Mouse (Mus musculus) liver, embryonic 16.5 days (tissue): Measurements from ENCODE around the gene Pla2g6. TPM values are rescaled to one million over a fixed set of nuclear protein-coding genes. Genes with fewer than 3 reads are reported as not detected.

Experiments
- ATAC-seq: fragments of 200-750 bp; cut with Nextera tagmentation; 2 replicates; pipeline ENCODE4 v1.8.0; 2017; ENCODE audit warnings: low read depth, mild to moderate bottlenecking, moderate number of reproducible peaks, moderate library complexity
- H3K27ac ChIP-seq: fragments of 300-500 bp; sonication (generic); 2 replicates; pipeline ENCODE4 v1.5.1; 2014; ENCODE audit warnings: mild to moderate bottlenecking, low read length
- H3K27me3 ChIP-seq: fragments of 300-500 bp; sonication (generic); 2 replicates; pipeline ENCODE4 v1.6.1; 2014; ENCODE audit warnings: low read depth, low read length, mixed read lengths; ENCODE audit not compliant: control insufficient read depth, insufficient read depth
- H3K36me3 ChIP-seq: fragments of 300-500 bp; sonication (generic); 2 replicates; pipeline ENCODE4 v1.6.1; 2014; ENCODE audit warnings: mild to moderate bottlenecking; ENCODE audit not compliant: control insufficient read depth, insufficient read depth
- H3K4me1 ChIP-seq: fragments of 300-500 bp; sonication (generic); 2 replicates; pipeline ENCODE4 v1.6.1; 2014; ENCODE audit warnings: low read depth, low read length, mixed read lengths; ENCODE audit not compliant: control insufficient read depth
- H3K4me2 ChIP-seq: fragments of 300-500 bp; sonication (generic); 2 replicates; pipeline ENCODE4 v1.6.1; 2014; ENCODE audit warnings: low read depth, low read length, mixed read lengths
- H3K4me3 ChIP-seq: fragments of 300-500 bp; sonication (generic); 2 replicates; pipeline ENCODE4 v1.5.1; 2014; ENCODE audit warnings: low read depth, mild to moderate bottlenecking, low read length
- H3K9ac ChIP-seq: fragments of 300-500 bp; sonication (generic); 2 replicates; pipeline ENCODE4 v1.6.1; 2014; ENCODE audit warnings: low read depth, low read length
- H3K9me3 ChIP-seq: fragments of 300-500 bp; sonication (generic); replicated peaks from 2 replicates; pipeline ENCODE4 v1.6.1; 2016; ENCODE audit warnings: low read length; ENCODE audit not compliant: control insufficient read depth
- WGBS: fragments of 180-500 bp; shearing (Covaris S2); extraction: QIAGEN DNeasy Blood & Tissue Kit; methylation state at CpG from one replicate; pipeline ENCODE4 v1.1.7; 2014; ENCODE audit not compliant: insufficient replicate concordance; 5-methylcytosine and 5-hydroxymethylcytosine counted together
- polyA plus RNA-seq: library from polyadenylated mRNA; unstranded; fragments of >200 nt; fragmentation: Nextera tagmentation; extraction: Ambion mirVana; gene quantifications from 2 replicates; pipeline ENCODE4 v1.2.1, GENCODE M21; 2015

The Pla2g6 gene
- polyA plus RNA-seq, result 16.7 and 19.5 TPM in 2 replicates

DNA sequence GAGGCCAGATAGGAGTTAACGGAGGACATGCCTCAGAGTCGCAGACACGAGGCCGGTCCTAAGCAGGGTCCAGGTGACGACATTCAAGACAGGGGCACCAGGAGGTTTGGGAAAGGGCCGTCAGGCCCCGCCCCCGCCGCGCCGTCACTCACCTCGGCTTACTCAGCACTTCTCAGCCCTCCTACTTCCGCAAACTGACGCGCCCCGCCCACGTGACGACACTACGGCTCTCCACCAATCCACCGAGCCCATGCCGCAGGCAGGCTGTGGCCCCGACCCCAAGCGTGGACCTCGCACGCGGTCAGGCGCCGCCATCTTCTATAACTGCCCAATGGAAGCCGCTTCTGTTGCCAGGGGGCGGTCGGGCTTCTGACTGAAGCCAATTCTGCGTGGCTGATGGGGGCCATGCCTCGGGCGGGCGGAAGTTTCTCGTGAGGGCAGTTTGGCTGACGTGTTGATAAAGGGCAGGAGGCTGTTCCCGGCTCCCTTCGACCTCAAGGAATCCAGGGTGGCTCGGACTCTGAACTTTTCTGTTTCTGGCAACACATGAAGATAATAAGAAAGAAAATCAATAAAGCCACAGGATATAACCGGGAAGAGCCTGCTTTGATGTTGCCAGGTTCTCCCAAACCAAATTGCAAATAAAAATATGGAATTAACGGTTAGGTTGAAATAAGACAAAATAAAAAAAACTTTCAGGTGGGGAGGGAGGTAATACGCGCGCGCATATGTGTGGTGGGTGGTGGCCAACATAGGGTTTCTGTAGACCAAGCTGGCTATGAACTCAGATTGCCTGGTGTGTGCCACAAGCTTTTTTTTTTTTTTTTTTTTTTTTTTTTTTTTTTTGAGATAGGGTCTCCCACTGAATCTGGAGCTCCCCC, at the start of gene Pla2g6:
Gene Pla2g6 (minus strand): TSS at position 333 of the 881 bp plus-strand sequence.
- peak within 1 kb of the TSS; percentile 86 for H3K9ac ChIP-seq
- H3K36me3 ChIP-seq, result no peaks in the 10 kb centered on the region
- no peaks in the 10 kb centered on the region for H3K9me3 ChIP-seq
- peaks cover 44% of the 10 kb centered on the region for H3K4me1 ChIP-seq
- no peaks in the 10 kb centered on the region for H3K27me3 ChIP-seq
- H3K4me2 ChIP-seq, result peak within 1 kb of the TSS; percentile 93
- peak; percentile 96 for ATAC-seq
- H3K27ac ChIP-seq, result peak within 1 kb of the TSS; percentile 92
- peak within 1 kb of the TSS; percentile 79 for H3K4me3 ChIP-seq
- 1% methylated on average over 46 of the region's 46 CpGs for WGBS

DNA sequence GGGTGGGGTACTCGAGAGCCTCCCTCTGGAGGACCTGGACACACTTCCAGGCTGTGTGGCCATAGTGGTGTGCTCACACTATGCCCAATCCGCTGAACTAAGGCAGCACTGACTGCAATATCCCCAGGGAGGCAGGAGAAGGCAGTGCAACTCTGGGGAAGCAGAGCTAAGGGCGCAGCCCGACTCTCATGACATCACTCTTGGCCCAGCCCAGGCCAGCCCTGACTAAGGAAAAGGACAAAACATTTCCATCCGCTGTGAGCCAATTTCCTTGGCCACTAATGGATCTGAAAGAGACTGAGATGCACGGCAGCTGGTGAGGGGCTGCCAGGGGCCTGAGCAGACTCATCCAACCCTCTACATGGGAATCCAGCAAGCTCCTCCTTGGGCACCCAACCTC, 49.5 kb upstream of the Pla2g6 start:
- no peak overlapping the region for H3K27ac ChIP-seq
- no peaks in the 10 kb centered on the region for H3K36me3 ChIP-seq
- H3K4me3 ChIP-seq, result no peak overlapping the region
- no peak for ATAC-seq
- no peaks in the 10 kb centered on the region for H3K9me3 ChIP-seq
- 0 out of 2 replicates have a peak, but pooled peaks cover 3% of the 10 kb centered on the region for H3K4me1 ChIP-seq
- WGBS, result 64% methylated on average over 6 of the region's 6 CpGs
- H3K27me3 ChIP-seq, result no peaks in the 10 kb centered on the region
- H3K9ac ChIP-seq, result no peak overlapping the region
- no peak overlapping the region for H3K4me2 ChIP-seq

DNA sequence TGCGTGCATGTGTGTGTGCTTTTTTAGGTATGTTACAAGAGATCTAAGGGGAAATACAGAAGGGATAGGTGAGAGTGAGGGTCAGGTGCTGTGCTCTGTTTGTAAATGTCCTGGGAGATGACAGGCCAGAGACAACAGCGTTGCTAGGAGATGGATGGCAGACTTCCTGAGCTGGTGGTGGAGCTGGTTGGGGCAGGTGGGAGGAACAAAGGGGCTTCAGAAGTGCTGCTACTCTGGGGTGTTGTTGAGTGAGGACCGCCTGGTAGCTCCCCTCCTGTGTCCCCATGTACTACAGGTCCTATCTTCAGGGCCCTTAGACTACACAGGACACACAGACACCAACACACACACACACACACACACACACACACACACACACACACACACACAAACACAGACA, 46.6 kb upstream of the Pla2g6 start:
- no peaks in the 10 kb centered on the region for H3K36me3 ChIP-seq
- 45% methylated on average over 3 of the region's 3 CpGs for WGBS
- H3K9me3 ChIP-seq, result no peaks in the 10 kb centered on the region
- no peak overlapping the region for H3K4me2 ChIP-seq
- no peaks in the 10 kb centered on the region for H3K27me3 ChIP-seq
- no peak for ATAC-seq
- H3K9ac ChIP-seq, result no peak overlapping the region
- no peak overlapping the region for H3K27ac ChIP-seq
- peaks cover 10% of the 10 kb centered on the region for H3K4me1 ChIP-seq
- no peak overlapping the region for H3K4me3 ChIP-seq

DNA sequence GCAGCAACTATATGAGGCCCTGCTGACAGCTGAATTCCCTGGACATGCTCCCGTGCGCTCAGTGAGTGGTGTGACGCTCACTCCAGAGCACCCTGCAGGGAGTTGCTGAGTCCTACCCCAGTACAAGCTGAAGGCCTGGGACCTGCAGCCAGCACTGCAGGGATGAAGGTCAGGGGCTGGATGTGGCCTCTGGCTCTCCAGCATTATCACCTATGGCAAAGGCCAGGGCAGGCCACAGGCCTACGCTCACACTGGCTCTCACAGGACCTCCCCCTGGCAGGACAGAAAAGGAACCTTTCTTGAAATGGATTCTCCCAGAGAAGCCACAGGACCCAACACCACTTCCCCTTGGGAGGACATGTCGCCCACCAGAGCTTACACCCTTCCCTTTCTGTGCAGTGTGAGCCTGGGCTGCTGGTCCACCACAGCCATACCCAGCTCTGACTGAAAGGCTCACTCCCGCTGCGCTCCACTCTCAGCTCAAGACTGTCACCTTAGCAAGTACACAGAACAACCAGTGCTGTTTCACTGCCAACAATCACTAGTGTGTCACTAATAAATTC, 42.2 kb upstream of the Pla2g6 start:
- peaks cover 19% of the 10 kb centered on the region for H3K4me1 ChIP-seq
- no peak overlapping the region for H3K4me3 ChIP-seq
- ATAC-seq, result no peak
- 68% methylated on average over 7 of the region's 7 CpGs for WGBS
- H3K9me3 ChIP-seq, result no peaks in the 10 kb centered on the region
- no peaks in the 10 kb centered on the region for H3K36me3 ChIP-seq
- no peak overlapping the region for H3K4me2 ChIP-seq
- no peak overlapping the region for H3K27ac ChIP-seq
- no peaks in the 10 kb centered on the region for H3K27me3 ChIP-seq
- H3K9ac ChIP-seq, result no peak overlapping the region

DNA sequence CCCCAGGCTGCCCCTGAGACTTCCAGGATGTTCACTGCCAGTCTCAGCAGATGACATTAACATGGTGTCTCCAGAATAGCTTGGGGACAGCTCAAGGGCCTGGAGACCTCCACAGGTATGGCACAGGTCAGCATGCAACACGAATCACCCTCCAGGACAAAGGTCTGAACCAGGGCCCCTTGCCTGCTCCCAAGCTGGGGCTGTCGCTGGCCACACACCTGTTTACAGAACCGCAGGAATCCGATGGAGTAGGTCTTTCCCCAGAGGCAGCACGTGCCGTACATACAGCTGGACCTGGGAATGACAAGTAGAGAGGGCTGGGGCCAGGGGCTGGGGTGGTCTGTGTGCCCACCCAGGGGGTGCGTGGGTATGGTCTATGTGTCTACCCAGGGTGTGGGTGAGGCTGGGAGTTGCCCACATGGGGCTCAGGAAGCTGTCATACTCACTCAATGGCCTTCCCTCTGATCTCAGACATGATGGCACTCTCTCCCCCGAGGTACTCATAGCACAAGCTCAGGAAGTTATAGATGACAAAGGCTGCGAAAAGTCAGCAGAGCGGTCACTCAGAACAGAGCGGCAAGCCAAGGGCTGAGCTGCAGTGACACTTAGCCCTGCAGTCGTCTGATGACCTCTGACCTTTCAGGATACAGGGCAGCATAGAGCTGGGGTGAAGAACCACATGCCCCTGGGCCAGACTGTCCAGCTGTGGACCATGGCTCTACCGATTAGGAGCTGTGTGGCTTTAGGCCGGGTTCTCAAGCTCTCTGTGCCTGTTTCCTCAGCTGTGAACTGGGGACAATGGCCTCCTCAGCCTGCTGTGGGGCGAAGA, 41.5 kb upstream of the Pla2g6 start:
- Histone ChIP-seq H3K4me3 (no peak overlapping the region), H3K4me1 (peaks cover 19% of the 10 kb centered on the region), H3K9ac (no peak overlapping the region), H3K9me3 (no peaks in the 10 kb centered on the region), H3K27ac (0 out of 2 replicates have a peak overlapping the region, but pooled peaks have one; percentile 30), H3K4me2 (no peak overlapping the region), H3K36me3 (no peaks in the 10 kb centered on the region), H3K27me3 (no peaks in the 10 kb centered on the region)
- peak; percentile 37 for ATAC-seq
- WGBS, result 62% methylated on average over 15 of the region's 15 CpGs

DNA sequence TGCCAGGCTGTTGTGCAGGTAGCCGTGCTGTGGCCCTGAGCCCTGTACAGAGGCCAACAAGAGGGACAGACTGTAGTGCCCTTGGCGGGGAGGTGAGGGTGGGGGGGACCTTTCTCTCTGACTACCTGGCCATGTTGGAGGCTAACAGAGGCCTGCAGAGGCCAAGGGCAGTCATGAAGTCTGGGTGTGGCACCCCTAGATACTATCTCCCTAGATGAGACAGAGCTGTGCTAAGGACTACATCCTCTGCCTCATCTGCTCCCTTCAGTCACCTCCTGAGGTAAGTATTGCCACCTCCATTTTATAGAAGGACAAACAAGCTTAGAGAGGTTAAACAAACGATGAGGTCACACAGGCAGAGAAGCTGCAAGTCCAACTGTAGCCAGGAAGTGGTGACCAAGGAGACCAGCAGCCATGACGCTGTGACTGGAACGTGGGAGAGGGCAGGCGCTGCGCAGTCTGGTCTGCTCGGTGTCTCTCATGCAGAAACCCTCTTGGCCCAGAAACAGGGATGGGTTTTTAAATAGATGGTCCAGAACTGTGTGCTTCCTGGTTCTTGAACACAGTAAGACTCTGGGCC, 40.8 kb upstream of the Pla2g6 start:
- Histone ChIP-seq H3K4me1 (peaks cover 19% of the 10 kb centered on the region), H3K4me2 (no peak overlapping the region), H3K27me3 (no peaks in the 10 kb centered on the region), H3K36me3 (no peaks in the 10 kb centered on the region), H3K4me3 (no peak overlapping the region), H3K27ac (0 out of 2 replicates have a peak overlapping the region, but pooled peaks have one; percentile 30), H3K9ac (no peak overlapping the region), H3K9me3 (no peaks in the 10 kb centered on the region)
- peak; percentile 40 for ATAC-seq
- whole genome bisulfite sequencing, result 62% methylated on average over 8 of the region's 8 CpGs

DNA sequence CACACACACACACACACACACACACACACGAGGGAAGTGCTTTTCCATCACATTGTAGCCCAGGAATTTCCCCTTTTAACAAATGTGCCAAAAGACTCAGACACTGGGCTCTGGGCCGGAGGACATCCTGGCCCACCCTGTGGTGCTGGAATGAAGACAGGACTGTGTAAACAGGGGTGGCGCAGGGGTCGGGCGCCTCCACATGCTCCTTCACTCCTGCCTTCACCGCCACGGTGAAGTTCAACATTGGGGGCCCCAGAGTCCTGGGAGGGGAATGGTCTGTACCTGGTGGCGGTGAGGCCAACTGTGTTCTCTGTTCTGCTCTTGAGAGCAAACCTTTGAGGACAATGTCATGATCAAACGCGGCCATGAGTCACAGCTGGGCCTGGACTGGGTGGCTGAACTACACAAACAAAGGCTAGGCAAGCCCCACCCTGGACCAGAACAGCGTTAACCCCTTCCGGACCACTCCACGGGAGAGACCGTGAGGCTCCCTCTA, 40.2 kb upstream of the Pla2g6 start:
- Histone ChIP-seq H3K9me3 (no peaks in the 10 kb centered on the region), H3K27me3 (no peaks in the 10 kb centered on the region), H3K4me2 (no peak overlapping the region), H3K36me3 (no peaks in the 10 kb centered on the region), H3K27ac (peak overlapping the region; percentile 39; the same call in 1 of the 2 replicates), H3K9ac (no peak overlapping the region), H3K4me3 (no peak overlapping the region), H3K4me1 (peaks cover 19% of the 10 kb centered on the region)
- 56% methylated on average over 14 of the region's 14 CpGs for WGBS
- ATAC-seq, result peak; percentile 66

DNA sequence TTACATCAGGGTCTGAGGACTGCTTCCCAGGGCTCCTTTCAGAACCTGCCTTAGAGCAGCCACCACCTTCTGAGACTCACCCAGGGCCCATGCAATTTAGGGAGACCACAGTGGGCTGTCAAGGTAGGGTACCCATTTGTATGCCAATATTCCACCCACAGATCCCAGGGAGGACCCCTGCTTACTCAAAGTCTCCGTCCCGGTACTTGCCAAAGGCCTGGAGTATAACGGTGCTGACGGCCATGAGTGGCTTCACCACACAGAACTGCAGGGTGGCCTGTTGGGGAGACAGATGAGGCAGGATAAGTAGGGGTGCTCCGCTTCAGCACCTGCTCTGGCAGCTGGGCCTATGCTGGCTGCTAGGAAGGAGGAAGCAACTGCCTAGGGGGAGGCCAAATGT, 38.2 kb upstream of the Pla2g6 start:
- Histone ChIP-seq H3K4me1 (peaks cover 19% of the 10 kb centered on the region), H3K9ac (no peak overlapping the region), H3K9me3 (no peaks in the 10 kb centered on the region), H3K36me3 (no peaks in the 10 kb centered on the region), H3K27me3 (no peaks in the 10 kb centered on the region), H3K27ac (no peak overlapping the region), H3K4me3 (no peak overlapping the region), H3K4me2 (no peak overlapping the region)
- 81% methylated on average over 5 of the region's 5 CpGs for WGBS
- ATAC-seq, result no peak
